22 mouse cellular contexts compared by ENCODE assay signal in the genomic region with DNA sequence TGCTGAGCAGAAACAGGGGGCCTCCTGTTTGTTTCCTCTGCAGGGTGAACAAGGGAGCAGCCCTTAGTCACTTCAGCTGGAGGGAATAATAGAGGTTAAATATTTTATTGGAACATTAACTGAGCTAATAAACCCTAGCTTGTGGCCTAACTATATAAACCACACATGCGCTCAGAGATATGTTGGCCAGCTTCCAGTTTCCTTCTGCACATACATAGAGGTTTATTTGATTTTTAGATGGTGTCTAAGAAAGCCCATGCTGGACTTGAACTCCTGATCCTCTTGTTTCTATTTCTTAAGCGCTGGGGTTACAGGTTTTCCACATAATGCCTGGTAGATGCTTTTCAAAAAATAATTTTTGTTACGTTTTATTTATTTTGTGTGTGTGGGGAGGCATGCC. TPM values are rescaled to one million over a fixed set of nuclear protein-coding genes. Genes with fewer than 3 reads are reported as not detected.
DNase-seq lines count a peak whose midpoint lies in the region; ATAC-seq lines count a peak whose summit lies in the region.
"Had no signal": no experiment of that assay in that cellular context is flagged by ENCODE, and none has a peak within 500 bp of the region (broad histone marks: within the 10 kb centered on the region; RNA-seq: fewer than 3 reads in every experiment).

No protein-coding gene starts in this region.

- H3K27ac ChIP-seq in heart, embryonic 14.5 days (replicated peaks in 1 of 2; ENCODE audit: control insufficient read depth in 1 of 2, insufficient read depth in 1 of 2, low read depth in 2 of 2, low read length in 2 of 2): peak overlapping the region in 1 of 2 experiments; percentile 94; a peak in 1 of 4 replicates
- no peak overlapping the region for H3K27ac ChIP-seq in limb, embryonic 12.5 days
- H3K27ac ChIP-seq in limb, embryonic 10.5 days: no peak overlapping the region
- no peak overlapping the region for H3K27ac ChIP-seq in limb, embryonic 15.5 days
- H3K27ac ChIP-seq in hindbrain, embryonic 16.5 days (ENCODE audit: low read depth, low read length): no peak overlapping the region
- H3K27ac ChIP-seq: forebrain, embryonic 10.5 days; hindbrain, embryonic 14.5 days; left cerebral cortex, adult 2 months; liver, embryonic 12.5 days; midbrain, embryonic 12.5 days had no signal

- H3K4me3 ChIP-seq in heart, embryonic 14.5 days (ENCODE audit: control insufficient read depth in 1 of 2, insufficient read depth in 1 of 2, low read depth in 1 of 2, low read length in 2 of 2): peak overlapping the region; percentile 78 to 80
- no peak overlapping the region for H3K4me3 ChIP-seq in limb, embryonic 12.5 days (replicated peaks)
- no peak overlapping the region for H3K4me3 ChIP-seq in limb, embryonic 10.5 days
- H3K4me3 ChIP-seq in limb, embryonic 15.5 days: no peak overlapping the region
- H3K4me3 ChIP-seq in hindbrain, embryonic 16.5 days (ENCODE audit: low read length): no peak overlapping the region

- no peak for DNase-seq in heart, postnatal 14 days
- no peak for DNase-seq in limb, embryonic 10.5 days (ENCODE audit: low spot score)
- peak; percentile 16 for DNase-seq in MEL-GATA-1-ER (ENCODE audit: extremely low read depth, low read depth)
- DNase-seq in ovary, postnatal 14 days (ENCODE audit: low spot score): no peak
- DNase-seq: adrenal gland, postnatal 36 days; cerebellum, adult 9-10 months; gastrocnemius, postnatal 14 days; kidney, adult 9 months; kidney, postnatal 36 days; lung, adult 18-20 months; right cerebral cortex, postnatal 14 days; thymus, postnatal 25 days had no signal

- H3K27me3 ChIP-seq in heart, embryonic 14.5 days (ENCODE audit: control insufficient read depth, insufficient read depth, low read length): no peaks in the 10 kb centered on the region
- H3K27me3 ChIP-seq in limb, embryonic 12.5 days: peaks cover 56% of the 10 kb centered on the region
- H3K27me3 ChIP-seq in limb, embryonic 10.5 days (ENCODE audit: low read depth, poor library complexity, severe bottlenecking): peaks cover 60% of the 10 kb centered on the region
- peaks cover 17% of the 10 kb centered on the region for H3K27me3 ChIP-seq in limb, embryonic 15.5 days
- H3K27me3 ChIP-seq in hindbrain, embryonic 16.5 days (replicated peaks; ENCODE audit: control insufficient read depth, insufficient read depth, low read length): peaks cover 31% of the 10 kb centered on the region

- peaks cover 4 to 5% of the 10 kb centered on the region in 2 experiments; a peak in 1 of 4 replicates for H3K4me1 ChIP-seq in heart, embryonic 14.5 days (ENCODE audit: control insufficient read depth in 2 of 2, insufficient read depth in 2 of 2, low read length in 2 of 2)
- H3K4me1 ChIP-seq in limb, embryonic 12.5 days (replicated peaks): peaks cover 15% of the 10 kb centered on the region
- peaks cover 24% of the 10 kb centered on the region for H3K4me1 ChIP-seq in limb, embryonic 10.5 days
- peaks cover 24% of the 10 kb centered on the region for H3K4me1 ChIP-seq in limb, embryonic 15.5 days
- peaks cover 14% of the 10 kb centered on the region for H3K4me1 ChIP-seq in hindbrain, embryonic 16.5 days (ENCODE audit: control insufficient read depth, insufficient read depth, low read depth, low read length)

- peak overlapping the region; percentile 92 for H3K9ac ChIP-seq in heart, embryonic 14.5 days (ENCODE audit: low read length)
- H3K9ac ChIP-seq in limb, embryonic 12.5 days (replicated peaks): no peak overlapping the region
- H3K9ac ChIP-seq in limb, embryonic 15.5 days: no peak overlapping the region
- no peak overlapping the region for H3K9ac ChIP-seq in hindbrain, embryonic 16.5 days (ENCODE audit: low read depth, low read length)
- H3K9ac ChIP-seq: hindbrain, embryonic 14.5 days; liver, embryonic 12.5 days; midbrain, embryonic 12.5 days had no signal

- peak overlapping the region; percentile 91 for H3K4me2 ChIP-seq in heart, embryonic 14.5 days (ENCODE audit: low read length)
- peak overlapping the region; percentile 98 for H3K4me2 ChIP-seq in limb, embryonic 12.5 days
- peak overlapping the region; percentile 98; the same call in 1 of the 2 replicates for H3K4me2 ChIP-seq in limb, embryonic 15.5 days
- H3K4me2 ChIP-seq in hindbrain, embryonic 16.5 days (ENCODE audit: low read length): no peak overlapping the region

- H3K9me3 ChIP-seq in heart, embryonic 14.5 days (ENCODE audit: control insufficient read depth, low read length): peaks cover 7% of the 10 kb centered on the region; the same call in 1 of the 2 replicates
- H3K9me3 ChIP-seq in limb, embryonic 12.5 days: peaks cover 12% of the 10 kb centered on the region; the same call in 1 of the 2 replicates
- no peaks in the 10 kb centered on the region for H3K9me3 ChIP-seq in limb, embryonic 10.5 days (replicated peaks)
- no peaks in the 10 kb centered on the region for H3K9me3 ChIP-seq in limb, embryonic 15.5 days
- H3K9me3 ChIP-seq in hindbrain, embryonic 16.5 days (ENCODE audit: control insufficient read depth, low read length): peaks cover 7% of the 10 kb centered on the region; the same call in 1 of the 2 replicates

- ATAC-seq in heart, embryonic 14.5 days (ENCODE audit: insufficient number of reproducible peaks, insufficient read depth, low FRiP score, low read depth): no peak
- peak; percentile 52; the same call in 1 of the 2 replicates for ATAC-seq in limb, embryonic 12.5 days (ENCODE audit: insufficient number of reproducible peaks, insufficient read depth, low FRiP score, low TSS enrichment, low read depth)
- ATAC-seq in limb, embryonic 15.5 days (ENCODE audit: insufficient number of reproducible peaks, low FRiP score, low TSS enrichment, low read depth): no peak
- ATAC-seq in hindbrain, embryonic 16.5 days: no peak
- ATAC-seq: forebrain, embryonic 16.5 days; liver, embryonic 12.5 days had no signal

- 42% methylated on average over 3 of the region's 3 CpGs for WGBS in heart, embryonic 14.5 days
- WGBS in limb, embryonic 12.5 days: 42% methylated on average over 3 of the region's 3 CpGs
- 72% methylated on average over 3 of the region's 3 CpGs for WGBS in limb, embryonic 10.5 days
- WGBS in limb, embryonic 15.5 days: 36% methylated on average over 3 of the region's 3 CpGs
- WGBS in hindbrain, embryonic 16.5 days: 58% methylated on average over 3 of the region's 3 CpGs

- H3K36me3 ChIP-seq in heart, embryonic 14.5 days (ENCODE audit: control insufficient read depth, insufficient read depth, low read length): peaks cover 8% of the 10 kb centered on the region; the same call in 1 of the 2 replicates
- H3K36me3 ChIP-seq in limb, embryonic 12.5 days: no peaks in the 10 kb centered on the region
- H3K36me3 ChIP-seq in limb, embryonic 10.5 days: no peaks in the 10 kb centered on the region
- H3K36me3 ChIP-seq in limb, embryonic 15.5 days: no peaks in the 10 kb centered on the region
- no peaks in the 10 kb centered on the region for H3K36me3 ChIP-seq in hindbrain, embryonic 16.5 days (ENCODE audit: control insufficient read depth, insufficient read depth, low read length)
- H3K36me3 ChIP-seq: forebrain, embryonic 10.5 days; liver, embryonic 12.5 days; midbrain, embryonic 12.5 days had no signal

- intact Hi-C loops in heart, postnatal 14 days (cut with DNase I): no loop called here

RNA-seq across cellular contexts. Expression of a gene that starts 1.0 kb away (rescaled TPM):
- 12.1 and 14.9 TPM in 2 replicates for polyA plus RNA-seq in heart, embryonic 14.5 days (2014; fragmentation: Nextera tagmentation; extraction: Ambion mirVana)
- total RNA-seq in heart, postnatal 14 days (2021): 10 to 100 TPM; 18.9 to 27.7 TPM
- 0.89 and 1.2 TPM in 2 replicates for polyA plus RNA-seq in limb, embryonic 12.5 days (2016; fragmentation: Nextera tagmentation; extraction: Ambion mirVana)
- polyA plus RNA-seq in limb, embryonic 10.5 days (2016; fragmentation: Nextera tagmentation; extraction: Ambion mirVana): 0.59 and 0.61 TPM in 2 replicates
- polyA plus RNA-seq in limb, embryonic 15.5 days (2015; fragmentation: Nextera tagmentation; extraction: Ambion mirVana): 2.0 and 2.4 TPM in 2 replicates
- 1.4 and 1.6 TPM in 2 replicates for polyA plus RNA-seq in hindbrain, embryonic 16.5 days (2015; fragmentation: Nextera tagmentation; extraction: Ambion mirVana)

RNA-seq across cellular contexts. Expression of a gene that starts 23.7 kb away (rescaled TPM):
- 32.3 and 33.8 TPM in 2 replicates for polyA plus RNA-seq in heart, embryonic 14.5 days (2014; fragmentation: Nextera tagmentation; extraction: Ambion mirVana)
- 10 to 100 TPM; 10.1 to 11.0 TPM for total RNA-seq in heart, postnatal 14 days (2021)
- 36.4 and 39.2 TPM in 2 replicates for polyA plus RNA-seq in limb, embryonic 12.5 days (2016; fragmentation: Nextera tagmentation; extraction: Ambion mirVana)
- polyA plus RNA-seq in limb, embryonic 10.5 days (2016; fragmentation: Nextera tagmentation; extraction: Ambion mirVana): 32.1 and 32.3 TPM in 2 replicates
- 24.7 and 27.4 TPM in 2 replicates for polyA plus RNA-seq in limb, embryonic 15.5 days (2015; fragmentation: Nextera tagmentation; extraction: Ambion mirVana)
- polyA plus RNA-seq in hindbrain, embryonic 16.5 days (2015; fragmentation: Nextera tagmentation; extraction: Ambion mirVana): 13.1 and 14.3 TPM in 2 replicates

RNA-seq across cellular contexts. Expression of a gene that starts 46.1 kb away (rescaled TPM):
- polyA plus RNA-seq in heart, embryonic 14.5 days (2014; fragmentation: Nextera tagmentation; extraction: Ambion mirVana): 154 and 159 TPM in 2 replicates
- total RNA-seq in heart, postnatal 14 days (2021): 10 to 100 TPM; 81.8 to 88.5 TPM
- 187 and 204 TPM in 2 replicates for polyA plus RNA-seq in limb, embryonic 12.5 days (2016; fragmentation: Nextera tagmentation; extraction: Ambion mirVana)
- 204 and 214 TPM in 2 replicates for polyA plus RNA-seq in limb, embryonic 10.5 days (2016; fragmentation: Nextera tagmentation; extraction: Ambion mirVana)
- 126 and 152 TPM in 2 replicates for polyA plus RNA-seq in limb, embryonic 15.5 days (2015; fragmentation: Nextera tagmentation; extraction: Ambion mirVana)
- 130 and 139 TPM in 2 replicates for polyA plus RNA-seq in hindbrain, embryonic 16.5 days (2015; fragmentation: Nextera tagmentation; extraction: Ambion mirVana)

RNA-seq across cellular contexts. Expression of a gene that starts 46.1 kb away (rescaled TPM):
- 8.6 and 12.2 TPM in 2 replicates for polyA plus RNA-seq in heart, embryonic 14.5 days (2014; fragmentation: Nextera tagmentation; extraction: Ambion mirVana)
- total RNA-seq in heart, postnatal 14 days (2021): 1 to 10 TPM; 3.0 to 3.3 TPM
- 25.6 and 26.6 TPM in 2 replicates for polyA plus RNA-seq in limb, embryonic 12.5 days (2016; fragmentation: Nextera tagmentation; extraction: Ambion mirVana)
- polyA plus RNA-seq in limb, embryonic 10.5 days (2016; fragmentation: Nextera tagmentation; extraction: Ambion mirVana): 21.8 and 28.8 TPM in 2 replicates
- 12.1 and 15.2 TPM in 2 replicates for polyA plus RNA-seq in limb, embryonic 15.5 days (2015; fragmentation: Nextera tagmentation; extraction: Ambion mirVana)
- 16.0 and 17.2 TPM in 2 replicates for polyA plus RNA-seq in hindbrain, embryonic 16.5 days (2015; fragmentation: Nextera tagmentation; extraction: Ambion mirVana)

Comparison
In these comparisons a context has a peak if more than half of its experiments do, and no peak if none do; other contexts are left out.
1. H3K4me3 ChIP-seq: peak in heart, embryonic 14.5 days (2 of 2); none in limb, embryonic 12.5 days (single experiment), limb, embryonic 10.5 days (single experiment), limb, embryonic 15.5 days (single experiment) and hindbrain, embryonic 16.5 days (single experiment).